Mouse (Mus musculus) G1E (cell line): ENCODE results near the gene Ascl5. TPM values are rescaled to one million over a fixed set of nuclear protein-coding genes. Genes with fewer than 3 reads are reported as not detected.

Experiments used
- ATAC-seq: 2 replicates; pipeline ENCODE4 v1.8.0; 2016; ENCODE audit warnings: mild to moderate bottlenecking; ENCODE audit not compliant: insufficient number of reproducible peaks, poor library complexity, low FRiP score, severe bottlenecking; ENCODE audit errors: extremely low read depth
- DNase-seq: peaks from one replicate; pipeline ENCODE4 v3.0.0; 2012; ENCODE audit warnings: low spot score
- H3K27me3 ChIP-seq: 2 replicates; pipeline ENCODE4 v1.6.1; 2012; ENCODE audit warnings: mild to moderate bottlenecking, low read length, inconsistent platforms; ENCODE audit not compliant: insufficient read depth
- H3K36me3 ChIP-seq: replicated peaks from 2 replicates; pipeline ENCODE3; 2012; ENCODE audit warnings: mild to moderate bottlenecking, inconsistent platforms
- H3K4me1 ChIP-seq: 2 replicates; pipeline ENCODE4 v1.6.1; 2012; ENCODE audit warnings: low read depth, low read length, inconsistent platforms, mixed read lengths; ENCODE audit not compliant: insufficient read depth
- H3K4me3 ChIP-seq: 2 replicates; pipeline ENCODE4 v1.5.1; 2012; ENCODE audit warnings: low read depth, mild to moderate bottlenecking, inconsistent platforms, low read length, moderate library complexity, mixed read lengths
- H3K9me3 ChIP-seq: replicated peaks from 2 replicates; pipeline ENCODE4 v1.6.1; 2012; ENCODE audit warnings: inconsistent platforms
- CTCF ChIP-seq: IDR thresholded peaks from 2 replicates; pipeline ENCODE4 v1.5.1; 2012; ENCODE audit warnings: low read depth, low read length, inconsistent platforms, mixed read lengths
- GATA1 ChIP-seq: IDR thresholded peaks from 2 replicates; pipeline ENCODE4 v1.6.1; 2012; ENCODE audit warnings: borderline replicate concordance, low read length, inconsistent platforms, mixed read lengths
- GATA2 ChIP-seq: IDR thresholded peaks from 2 replicates; pipeline ENCODE4 v1.6.1; 2012; ENCODE audit warnings: low read depth, low read length, inconsistent platforms, borderline replicate concordance
- POLR2AphosphoS5 ChIP-seq: IDR thresholded peaks from 2 replicates; pipeline ENCODE4 v1.6.1; 2012; ENCODE audit warnings: low read depth, low read length, inconsistent platforms; ENCODE audit not compliant: insufficient replicate concordance
- TAL1 ChIP-seq: conservative IDR thresholded peaks from 2 replicates; pipeline ENCODE4 v1.6.1; 2012; ENCODE audit warnings: low read depth, low read length, inconsistent platforms, mixed read lengths
- polyA plus RNA-seq: library from polyadenylated mRNA; stranded (reverse); fragments of >175 nt; gene quantifications from 2 replicates; pipeline ENCODE4 v1.2.3, GENCODE M21; 2012
- total RNA-seq, 2 experiments: library from RNA; stranded (forward) in 1 of 2; stranded (reverse) in 1 of 2; fragments of 200-1000 nt in 1 of 2; fragments of >200 nt in 1 of 2; fragmentation: Nextera tagmentation in 1 of 2; gene quantifications; 2 replicates each; pipeline ENCODE4 v1.2.3; 2014 to 2017

The Ascl5 gene
- total and polyA plus RNA-seq, 3 experiments, result not detected

DNA sequence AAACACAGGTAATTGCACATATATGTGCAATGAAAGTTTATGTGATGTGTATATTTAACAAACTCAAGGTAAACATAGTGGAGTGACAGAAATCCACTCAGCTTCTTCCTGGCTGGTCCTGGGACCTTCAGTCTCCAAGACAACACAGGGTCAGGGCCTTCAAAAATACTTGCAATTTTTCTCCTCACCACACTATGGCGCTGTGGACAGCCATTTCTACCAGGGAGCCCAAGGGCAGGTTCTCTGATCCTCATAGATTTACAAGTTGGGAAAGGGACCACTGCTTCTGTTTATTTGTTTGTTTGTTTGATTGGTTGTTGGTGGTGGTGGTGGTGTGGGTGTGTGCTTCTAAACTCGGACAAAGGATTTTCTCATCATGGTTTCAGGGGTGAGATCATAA, 3.2 kb upstream of the Ascl5 start:
- Histone ChIP-seq H3K9me3 (peaks cover 5% of the 10 kb centered on the region), H3K4me3 (no peak overlapping the region), H3K27me3 (peaks cover 65% of the 10 kb centered on the region), H3K4me1 (peaks cover 73% of the 10 kb centered on the region), H3K36me3 (no peaks in the 10 kb centered on the region)
- ATAC-seq (no peak), DNase-seq (peak; percentile 71)
- TF ChIP-seq CTCF, result peak; percentile 62; the same call in 1 of the 2 replicates
- no peak for TF ChIP-seq GATA1

DNA sequence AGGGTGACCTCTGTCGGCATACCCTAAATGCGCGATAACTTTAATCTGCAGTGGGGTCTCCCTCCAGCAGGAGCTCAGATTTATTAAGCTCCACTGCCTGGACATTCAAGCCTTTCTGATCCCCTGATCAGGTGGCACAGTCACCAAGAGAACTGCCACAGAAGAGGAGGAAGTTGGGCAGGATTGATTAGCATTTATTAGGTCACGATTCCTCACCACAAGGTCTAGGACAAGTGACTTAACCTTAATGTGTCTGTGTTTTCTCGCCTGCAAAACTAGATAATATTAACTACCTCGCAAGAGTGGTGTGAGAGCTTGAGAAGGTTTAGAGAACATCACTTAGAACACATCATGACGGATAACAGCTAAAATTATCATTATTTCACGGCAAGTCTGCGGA, 2.7 kb upstream of the Ascl5 start:
- TF ChIP-seq GATA1 (no peak), TAL1 (peak; percentile 72), POLR2AphosphoS5 (no peak), CTCF (no peak), GATA2 (no peak)
- peaks cover 5% of the 10 kb centered on the region for H3K9me3 ChIP-seq
- peak; percentile 82 for ATAC-seq
- no peaks in the 10 kb centered on the region for H3K36me3 ChIP-seq
- H3K4me1 ChIP-seq, result peaks cover 74% of the 10 kb centered on the region
- no peak overlapping the region for H3K4me3 ChIP-seq
- H3K27me3 ChIP-seq, result peaks cover 65% of the 10 kb centered on the region
- peak; percentile 66 for DNase-seq

DNA sequence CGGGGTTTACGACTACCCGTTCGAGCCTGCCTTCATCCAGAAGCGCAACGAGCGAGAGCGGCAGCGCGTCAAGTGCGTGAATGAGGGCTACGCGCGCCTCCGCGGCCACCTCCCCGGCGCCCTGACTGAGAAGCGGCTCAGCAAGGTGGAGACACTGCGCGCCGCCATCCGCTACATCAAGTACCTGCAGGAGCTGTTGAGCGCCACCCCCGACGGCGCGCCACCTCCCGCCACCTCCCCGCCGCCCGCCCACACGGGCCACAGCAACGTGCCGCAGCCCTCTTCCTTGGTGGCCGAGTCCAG, 360 bp downstream of the Ascl5 start:
- Histone ChIP-seq H3K27me3 (peaks cover 69% of the 10 kb centered on the region), H3K9me3 (peaks cover 5% of the 10 kb centered on the region), H3K36me3 (no peaks in the 10 kb centered on the region), H3K4me1 (peaks cover 57% of the 10 kb centered on the region), H3K4me3 (peak overlapping the region; percentile 21; the same call in 1 of the 2 replicates)
- DNase-seq (no peak), ATAC-seq (no peak)
- TF ChIP-seq POLR2AphosphoS5 (no peak), GATA1 (no peak)

DNA sequence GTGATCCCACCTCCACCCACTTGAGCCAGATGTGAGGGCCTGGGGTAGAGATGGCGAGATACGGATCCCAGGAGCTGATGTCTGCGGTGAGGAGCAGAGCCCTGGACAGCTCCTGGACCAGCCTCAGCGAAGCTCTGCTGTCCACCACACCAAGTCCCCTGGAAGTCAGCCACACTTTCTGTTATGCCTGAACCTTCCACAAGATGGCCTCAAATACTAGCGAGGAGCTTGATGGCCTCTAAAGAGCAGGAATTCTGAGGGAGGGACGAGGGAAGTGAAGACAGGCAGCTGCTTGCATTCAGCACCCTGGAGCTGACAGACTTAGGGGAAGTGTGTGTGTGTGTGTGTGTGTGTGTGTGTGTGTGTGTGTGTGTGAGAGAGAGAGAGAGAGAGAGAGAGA, 861 bp downstream of the Ascl5 start:
- Histone ChIP-seq H3K36me3 (no peaks in the 10 kb centered on the region), H3K9me3 (peaks cover 5% of the 10 kb centered on the region), H3K27me3 (peaks cover 73% of the 10 kb centered on the region), H3K4me3 (no peak overlapping the region), H3K4me1 (peaks cover 56% of the 10 kb centered on the region)
- TF ChIP-seq GATA2 (no peak), CTCF (0 out of 2 replicates have a peak, but pooled peaks have one; percentile 37)
- DNase-seq (peak; percentile 58), ATAC-seq (no peak)

DNA sequence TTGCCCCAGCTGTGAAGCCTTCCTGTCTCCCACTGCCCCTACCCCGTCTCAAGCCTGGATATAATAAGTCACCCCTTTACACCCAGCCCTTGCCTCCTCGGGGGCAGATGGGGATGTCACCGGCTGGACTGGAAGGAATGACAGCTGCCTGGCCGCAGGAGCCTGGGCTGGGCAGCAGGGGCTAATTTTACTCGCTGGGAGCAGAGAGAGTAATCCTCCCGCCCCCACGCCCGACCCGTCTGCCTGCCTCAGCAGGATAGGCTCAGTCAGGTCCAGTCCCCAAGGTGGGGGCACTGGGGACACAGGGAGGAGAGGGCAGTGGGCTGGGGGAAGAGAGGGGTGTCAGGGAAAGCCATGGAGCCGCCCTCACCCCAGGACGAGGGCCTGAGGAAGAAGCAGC, 1.9 kb downstream of the Ascl5 start, which contains the start of gene Cacna1s:
TSS of gene Cacna1s (plus strand) at position 204 of the 400 bp plus-strand sequence.
- Histone ChIP-seq H3K9me3 (peaks cover 5% of the 10 kb centered on the region), H3K27me3 (peaks cover 77% of the 10 kb centered on the region), H3K4me1 (peaks cover 48% of the 10 kb centered on the region), H3K4me3 (no peak within 1 kb of the TSS), H3K36me3 (no peaks in the 10 kb centered on the region)
- TF ChIP-seq GATA2 (no peak), TAL1 (no peak), CTCF (no peak), POLR2AphosphoS5 (no peak), GATA1 (no peak)
- DNase-seq (no peak), ATAC-seq (no peak)

DNA sequence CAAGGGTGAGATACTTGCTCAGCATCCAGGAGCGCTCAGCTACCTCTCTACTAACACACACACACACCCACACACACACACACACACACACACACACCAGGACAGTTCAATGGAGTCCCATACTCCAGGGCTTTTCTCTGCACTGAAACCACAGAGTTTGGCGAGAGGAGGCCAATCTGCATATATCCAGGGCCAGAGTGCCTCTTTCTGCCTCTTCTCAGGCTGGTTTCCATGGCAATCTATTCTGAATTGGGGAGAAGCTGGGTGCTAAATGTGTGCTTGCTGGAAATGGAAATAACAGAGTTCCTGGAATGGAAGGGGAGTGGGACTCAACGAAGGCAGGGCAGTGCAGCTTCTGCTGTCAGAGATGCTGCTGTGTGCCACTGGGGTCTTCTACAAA, 5.2 kb downstream of the Ascl5 start:
- no peak for ATAC-seq
- Histone ChIP-seq H3K4me1 (peaks cover 17% of the 10 kb centered on the region), H3K9me3 (peaks cover 3% of the 10 kb centered on the region), H3K27me3 (peaks cover 86% of the 10 kb centered on the region), H3K4me3 (no peak overlapping the region), H3K36me3 (no peaks in the 10 kb centered on the region)
- no peak for DNase-seq
- TF ChIP-seq CTCF (no peak), GATA2 (no peak), POLR2AphosphoS5 (no peak), GATA1 (no peak), TAL1 (no peak)

DNA sequence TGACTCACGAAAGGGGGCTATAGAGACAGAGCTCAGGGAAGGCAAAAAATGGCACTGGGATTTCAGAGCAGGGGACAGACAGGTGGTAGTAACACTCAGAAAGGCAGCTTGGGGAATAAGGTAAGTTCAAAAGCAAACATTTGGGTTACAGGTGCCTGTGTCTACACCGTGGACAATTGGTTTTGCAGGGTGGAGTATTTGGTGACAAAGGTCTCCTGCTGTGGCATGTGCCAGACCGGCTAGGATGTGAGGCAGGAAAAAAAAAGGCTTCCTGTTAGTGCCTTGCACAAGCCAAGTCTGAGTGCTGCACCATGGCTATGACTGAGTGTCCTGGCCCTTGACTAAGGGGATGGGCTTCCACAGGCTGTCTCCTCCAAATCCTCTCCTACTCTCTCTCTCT, 8.0 kb downstream of the Ascl5 start:
- TF ChIP-seq TAL1 (no peak), POLR2AphosphoS5 (no peak), GATA2 (no peak), GATA1 (no peak), CTCF (no peak)
- H3K4me1 ChIP-seq, result no peaks in the 10 kb centered on the region
- H3K9me3 ChIP-seq, result no peaks in the 10 kb centered on the region
- DNase-seq, result no peak
- H3K27me3 ChIP-seq, result peaks cover 81% of the 10 kb centered on the region
- ATAC-seq, result no peak
- H3K4me3 ChIP-seq, result no peak overlapping the region
- H3K36me3 ChIP-seq, result no peaks in the 10 kb centered on the region
